Mouse (Mus musculus): ENCODE data around the gene Klhl3. TPM values are rescaled to one million over a fixed set of nuclear protein-coding genes. Genes with fewer than 3 reads are reported as not detected.

Klhl3 gene
- total RNA-seq, 2 experiments from 2014 or later: 45.2 to 47.4 TPM

GRCm38 (mm10) chr13:58034985-58035384 lies 78.4 kb downstream of the Klhl3 start:
- DNase-seq (ENCODE audit: extremely low spot score in 1 of 2, low spot score in 1 of 2): no peak

GRCm38 (mm10) chr13:58034507-58034906 lies 78.9 kb downstream of the Klhl3 start:
- DNase-seq (ENCODE audit: extremely low spot score in 1 of 2, low spot score in 1 of 2): no peak

DNA sequence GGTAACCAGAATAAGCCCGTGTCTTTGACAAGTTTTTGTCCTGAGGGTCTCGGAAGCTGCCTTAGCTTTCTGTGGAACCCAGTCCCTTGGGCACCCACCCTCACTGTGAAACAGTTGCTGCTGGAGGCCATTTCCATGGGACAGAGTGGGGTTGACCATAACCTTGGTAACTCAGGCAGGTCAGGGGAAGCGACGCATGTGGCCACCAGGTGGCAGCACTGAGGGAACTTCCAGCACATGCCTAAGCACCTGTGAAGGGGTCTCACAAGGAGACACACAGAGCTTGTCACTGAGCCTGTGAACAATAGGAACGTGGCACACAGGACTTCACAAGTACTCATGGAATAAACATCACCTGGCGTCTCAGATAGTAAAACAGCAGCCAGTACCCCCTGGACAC lies 81.6 kb downstream of the Klhl3 start:
- peak in 1 of 2 experiments; percentile 70 for DNase-seq (ENCODE audit: extremely low spot score in 1 of 2, low spot score in 1 of 2)

GRCm38 (mm10) chr13:58027115-58027514 lies 86.3 kb downstream of the Klhl3 start:
- DNase-seq (ENCODE audit: extremely low spot score in 1 of 2, low spot score in 1 of 2): no peak

- DNase-seq (ENCODE audit: extremely low spot score in 1 of 2, low spot score in 1 of 2): no peak
Measured at GRCm38 (mm10) chr13:58025701-58026414, 87.5 kb downstream of the Klhl3 start.

DNA sequence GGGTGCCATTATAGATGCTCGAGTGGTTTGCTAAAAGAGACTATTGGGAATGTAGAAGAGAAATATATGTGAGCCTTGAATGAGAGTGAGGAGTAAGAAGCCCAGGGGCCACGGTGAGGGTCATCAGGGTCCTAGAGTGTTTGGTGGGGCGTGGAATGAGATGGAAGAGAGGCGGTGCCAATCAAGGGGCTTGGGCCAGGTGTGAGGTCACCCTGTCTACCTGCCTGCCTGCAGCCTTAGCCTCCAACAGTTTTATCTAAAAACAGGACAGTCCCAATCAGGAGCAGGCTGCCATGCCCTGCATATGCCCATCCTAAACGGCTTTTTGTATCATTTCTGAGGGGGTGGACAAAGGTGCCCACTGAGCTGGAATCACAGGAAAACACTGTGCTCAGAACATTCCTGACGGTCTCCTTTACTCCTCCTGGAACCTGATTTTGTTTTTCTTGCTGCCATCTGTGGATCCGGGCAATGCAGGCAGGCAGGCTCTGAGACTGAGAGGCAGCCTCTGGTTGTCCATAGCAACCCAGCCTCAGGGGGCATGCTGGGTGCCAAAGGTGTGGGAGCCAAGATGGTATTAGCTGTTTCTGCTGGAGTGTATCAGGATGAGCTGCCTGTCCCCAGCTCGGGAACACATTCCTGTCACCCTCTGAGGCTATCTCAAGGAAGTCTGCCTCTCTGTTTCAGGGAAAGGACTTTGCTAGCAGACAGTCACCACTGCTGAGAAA lies 89.5 kb downstream of the Klhl3 start:
- no peak for DNase-seq (ENCODE audit: extremely low spot score in 1 of 2, low spot score in 1 of 2)

DNA sequence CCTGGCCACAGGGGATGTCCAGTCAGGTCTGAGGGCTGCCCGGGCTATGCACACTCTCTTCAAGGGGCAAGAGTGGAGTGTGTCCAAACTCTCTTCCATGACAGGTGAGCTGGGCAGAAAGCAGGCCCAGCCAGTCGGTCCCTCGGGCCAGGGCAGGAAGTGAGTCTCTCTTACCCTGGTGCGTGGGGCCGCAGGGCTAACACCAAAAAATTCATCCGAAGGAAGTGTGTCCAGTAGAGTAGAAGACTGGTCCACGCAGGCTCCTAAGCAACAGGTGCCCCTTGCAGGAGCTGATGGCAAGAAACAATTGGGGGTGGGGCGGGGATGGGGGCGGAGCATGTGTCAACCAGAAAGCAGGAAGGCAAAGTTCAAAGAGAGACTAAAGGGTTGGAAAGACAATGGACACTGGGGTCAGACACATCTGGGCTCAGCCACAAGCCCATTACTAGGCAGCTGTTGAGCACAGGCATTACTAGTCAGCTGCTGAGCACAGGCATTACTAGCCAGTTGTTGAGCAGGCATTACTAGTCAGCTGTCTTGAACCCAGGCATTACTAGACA lies 90.3 kb downstream of the Klhl3 start:
- DNase-seq (ENCODE audit: extremely low spot score in 1 of 2, low spot score in 1 of 2): no peak

GRCm38 (mm10) chr13:58020428-58020827 lies 93.0 kb downstream of the Klhl3 start:
- DNase-seq (ENCODE audit: extremely low spot score in 1 of 2, low spot score in 1 of 2): no peak

GRCm38 (mm10) chr13:58017298-58017697 lies 96.1 kb downstream of the Klhl3 start:
- DNase-seq (ENCODE audit: extremely low spot score in 1 of 2, low spot score in 1 of 2): no peak

- peak in 1 of 2 experiments; percentile 30 for DNase-seq (ENCODE audit: extremely low spot score in 1 of 2, low spot score in 1 of 2)
Measured at GRCm38 (mm10) chr13:58012067-58012925, 101.1 kb downstream of the Klhl3 start.

DNA sequence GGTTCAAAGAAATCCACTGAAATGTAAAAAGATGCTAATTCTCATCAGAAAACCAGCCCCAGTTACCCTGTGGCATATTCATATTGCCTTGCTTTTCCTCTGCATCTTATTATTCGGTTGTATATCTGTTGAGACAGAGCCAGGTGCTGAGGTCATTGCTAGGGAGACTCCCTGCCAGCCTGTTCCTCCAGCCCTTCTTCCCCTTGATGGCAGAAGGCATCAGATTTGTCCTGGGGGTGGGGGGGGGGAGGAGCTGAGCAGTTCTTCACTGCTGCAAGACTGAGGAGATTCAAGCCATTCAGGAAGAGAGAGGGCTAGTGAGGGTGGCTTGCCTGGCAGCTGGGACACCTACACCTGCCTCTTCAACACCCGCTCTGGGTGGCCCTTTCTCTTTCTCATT lies 101.9 kb downstream of the Klhl3 start:
- no peak for DNase-seq (ENCODE audit: extremely low spot score in 1 of 2, low spot score in 1 of 2)

- DNase-seq (ENCODE audit: extremely low spot score in 1 of 2, low spot score in 1 of 2): no peak
Measured at GRCm38 (mm10) chr13:58010416-58010815, 103.0 kb downstream of the Klhl3 start.

GRCm38 (mm10) chr13:58009275-58009674 lies 104.1 kb downstream of the Klhl3 start:
- DNase-seq (ENCODE audit: extremely low spot score in 1 of 2, low spot score in 1 of 2): no peak

- DNase-seq (ENCODE audit: extremely low spot score in 1 of 2, low spot score in 1 of 2): no peak
Measured at GRCm38 (mm10) chr13:58008038-58008364, 105.4 kb downstream of the Klhl3 start.

- no peak for DNase-seq (ENCODE audit: extremely low spot score in 1 of 2, low spot score in 1 of 2)
Measured at GRCm38 (mm10) chr13:58007256-58008037, 105.9 kb downstream of the Klhl3 start.

DNA sequence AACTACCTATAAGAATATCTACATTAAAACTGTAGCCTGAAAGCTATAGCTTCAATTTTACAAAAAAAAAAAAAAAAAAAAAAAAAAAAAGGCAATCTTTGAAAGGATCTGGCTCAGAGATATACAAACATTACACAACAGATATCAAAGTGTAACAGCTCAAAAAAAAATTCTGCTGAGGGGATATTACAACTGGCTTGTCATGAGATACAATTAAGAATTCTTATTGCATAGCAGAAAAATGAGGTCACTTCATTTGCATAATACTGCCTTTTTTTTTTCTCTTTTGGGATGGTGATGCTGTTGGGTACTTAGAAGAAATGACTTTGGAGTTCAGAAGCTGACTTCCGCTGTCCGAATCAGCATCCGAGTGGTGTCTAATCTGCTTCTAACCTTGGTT lies 111.6 kb downstream of the Klhl3 start:
- no peak for DNase-seq (ENCODE audit: extremely low spot score in 1 of 2, low spot score in 1 of 2)

GRCm38 (mm10) chr13:57996536-57996935 lies 116.9 kb downstream of the Klhl3 start:
- no peak for DNase-seq (ENCODE audit: extremely low spot score in 1 of 2, low spot score in 1 of 2)

GRCm38 (mm10) chr13:57995864-57996263 lies 117.5 kb downstream of the Klhl3 start:
- DNase-seq (ENCODE audit: extremely low spot score in 1 of 2, low spot score in 1 of 2): no peak

DNA sequence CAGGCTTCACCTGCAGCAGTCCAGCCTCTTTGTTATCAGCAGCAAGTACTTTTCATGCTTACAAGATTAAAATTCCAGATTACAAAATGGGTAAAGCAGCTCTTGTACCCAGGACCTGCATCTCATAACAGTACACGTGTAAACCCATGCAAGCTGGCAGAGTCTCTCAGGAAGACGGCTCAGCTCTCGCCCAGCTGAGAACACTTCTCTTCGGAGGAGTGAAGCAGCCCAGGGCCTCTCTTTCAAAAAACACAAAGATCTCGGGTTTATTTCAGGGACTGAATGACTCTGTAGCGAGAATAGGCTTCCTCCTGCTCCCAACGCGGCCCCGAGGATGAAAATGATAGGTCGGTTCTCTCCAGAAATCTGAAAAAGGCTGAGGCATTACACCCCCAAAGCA lies 128.8 kb downstream of the Klhl3 start:
- DNase-seq (ENCODE audit: extremely low spot score in 1 of 2, low spot score in 1 of 2): no peak

DNA sequence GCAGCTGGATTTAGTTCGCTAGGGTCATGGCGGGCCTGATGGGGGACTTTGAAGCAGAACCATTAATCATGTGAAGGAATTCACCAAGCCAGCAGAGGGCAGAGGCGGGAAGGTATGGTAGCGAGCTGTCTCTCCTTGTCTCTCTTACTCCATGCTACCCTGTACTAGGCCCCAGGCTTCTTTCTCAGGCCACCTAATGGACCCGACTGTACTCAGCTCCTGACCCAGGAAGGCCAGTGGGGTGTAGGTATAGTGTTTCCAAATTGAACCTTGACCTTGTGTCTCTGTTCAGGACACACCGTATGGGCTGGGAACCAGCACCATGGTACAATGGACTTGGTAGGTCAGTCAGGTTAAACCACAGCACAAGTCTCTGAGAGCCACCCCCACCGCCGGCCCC lies 129.2 kb downstream of the Klhl3 start:
- no peak for DNase-seq (ENCODE audit: extremely low spot score in 1 of 2, low spot score in 1 of 2)

Measured in layer of hippocampus, postnatal 25 days (tissue).